Mouse (Mus musculus): Measurements from ENCODE around the gene Qtrt1. TPM values are rescaled to one million over a fixed set of nuclear protein-coding genes. Genes with fewer than 3 reads are reported as not detected.
A peak's percentile ranks its signal among the peaks of the same experiment; 100 is the strongest.

Gene Qtrt1
- polyA plus RNA-seq, 1 experiment from 2014 or later: 60.2 TPM

DNA sequence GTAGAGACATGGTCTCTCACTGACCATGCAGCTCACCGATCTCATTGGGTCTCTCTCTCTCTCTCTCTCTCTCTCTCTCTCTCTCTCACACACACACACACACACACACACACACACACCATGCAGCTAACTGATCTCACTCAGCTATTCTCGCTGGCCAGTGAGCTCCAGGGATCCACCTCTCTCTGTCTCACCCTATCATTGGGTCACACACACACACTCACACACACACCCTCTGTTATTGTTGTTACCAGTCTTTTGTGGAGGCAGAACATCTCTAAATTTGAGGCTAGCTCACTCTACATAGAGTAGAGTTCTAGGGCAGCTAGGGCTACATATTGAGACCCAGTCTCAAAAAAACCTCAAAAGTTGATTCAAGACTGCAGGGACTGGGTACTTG is 14.9 kb downstream of the Qtrt1 start:
- Histone ChIP-seq H3K4me3 (ENCODE audit: low read depth, low read length) (peak overlapping the region; percentile 81), H3K9ac (ENCODE audit: low read depth, low read length) (peak overlapping the region; percentile 92), H3K4me2 (peak overlapping the region; percentile 96), H3K4me1 (replicated peaks; ENCODE audit: control insufficient read depth, insufficient read depth, low read length) (peaks cover 25% of the 10 kb centered on the region), H3K27me3 (replicated peaks; ENCODE audit: control insufficient read depth, insufficient read depth, low read length) (no peaks in the 10 kb centered on the region), H3K36me3 (ENCODE audit: control insufficient read depth, insufficient read depth, low read length) (peaks cover 10% of the 10 kb centered on the region; the same call in 1 of the 2 replicates), H3K9me3 (ENCODE audit: control insufficient read depth, low read length) (no peaks in the 10 kb centered on the region), H3K27ac (ENCODE audit: low read depth, low read length) (no peak overlapping the region)
- DNase-seq (ENCODE audit: low spot score) (no peak), ATAC-seq (replicated peaks; ENCODE audit: low FRiP score) (no peak)
- 38% methylated on average over 2 of the region's 2 CpGs for WGBS

DNA sequence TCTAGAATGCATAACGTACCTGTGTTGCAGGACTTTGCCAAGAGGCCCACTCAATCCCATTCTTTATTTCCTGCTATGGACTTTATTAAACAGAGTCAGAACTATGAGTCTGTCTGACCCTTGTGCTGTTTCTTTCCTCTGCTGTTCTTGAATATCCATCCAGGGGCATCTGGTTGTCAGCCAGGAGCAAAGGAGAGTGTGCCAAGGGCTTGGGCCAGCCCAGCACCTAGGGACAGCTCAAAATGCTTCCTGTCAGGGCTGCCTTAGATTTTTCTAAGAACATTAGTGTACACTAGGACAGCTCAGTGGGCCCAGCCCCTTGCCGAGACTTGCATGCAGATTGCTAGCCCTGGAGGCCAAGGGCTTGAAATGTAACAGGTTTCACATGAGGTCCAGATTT is 16.1 kb downstream of the Qtrt1 start:
- WGBS: 88% methylated on average over 2 of the region's 2 CpGs
- no peak overlapping the region for H3K9ac ChIP-seq (ENCODE audit: low read depth, low read length)
- peaks cover 25% of the 10 kb centered on the region for H3K4me1 ChIP-seq (replicated peaks; ENCODE audit: control insufficient read depth, insufficient read depth, low read length)
- no peak overlapping the region for H3K4me2 ChIP-seq
- no peaks in the 10 kb centered on the region for H3K9me3 ChIP-seq (ENCODE audit: control insufficient read depth, low read length)
- H3K27me3 ChIP-seq (replicated peaks; ENCODE audit: control insufficient read depth, insufficient read depth, low read length): no peaks in the 10 kb centered on the region
- H3K4me3 ChIP-seq (ENCODE audit: low read depth, low read length): no peak overlapping the region
- DNase-seq (ENCODE audit: low spot score) (no peak), ATAC-seq (replicated peaks; ENCODE audit: low FRiP score) (no peak)
- peaks cover under 1% of the 10 kb centered on the region; the same call in 1 of the 2 replicates for H3K36me3 ChIP-seq (ENCODE audit: control insufficient read depth, insufficient read depth, low read length)
- H3K27ac ChIP-seq (ENCODE audit: low read depth, low read length): no peak overlapping the region

DNA sequence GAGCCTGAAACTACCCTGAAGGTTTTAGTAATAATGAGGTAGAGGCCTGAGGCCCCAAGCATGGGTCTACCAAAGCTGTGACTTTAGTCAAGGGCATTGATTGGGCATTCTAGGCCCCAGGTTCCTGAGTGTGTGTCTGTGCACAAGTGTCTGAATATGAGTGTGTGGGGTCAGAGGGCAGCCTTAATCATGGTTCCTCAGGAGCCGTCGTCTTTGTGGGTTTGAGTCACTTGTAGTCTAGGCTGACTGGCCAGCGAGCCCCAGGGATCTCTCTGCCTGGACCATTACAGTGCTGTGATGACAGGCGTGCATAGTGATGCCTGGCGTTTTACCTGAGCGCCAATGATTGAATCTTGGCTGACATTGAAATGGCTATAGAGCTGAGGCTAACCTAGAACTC is 16.5 kb downstream of the Qtrt1 start:
- no peak overlapping the region for H3K4me3 ChIP-seq (ENCODE audit: low read depth, low read length)
- H3K27ac ChIP-seq (ENCODE audit: low read depth, low read length): no peak overlapping the region
- H3K27me3 ChIP-seq (replicated peaks; ENCODE audit: control insufficient read depth, insufficient read depth, low read length): no peaks in the 10 kb centered on the region
- H3K9ac ChIP-seq (ENCODE audit: low read depth, low read length): no peak overlapping the region; the same call in 1 of the 2 replicates
- H3K4me1 ChIP-seq (replicated peaks; ENCODE audit: control insufficient read depth, insufficient read depth, low read length): peaks cover 25% of the 10 kb centered on the region
- no peaks in the 10 kb centered on the region for H3K36me3 ChIP-seq (ENCODE audit: control insufficient read depth, insufficient read depth, low read length)
- ATAC-seq (replicated peaks; ENCODE audit: low FRiP score) (no peak), DNase-seq (ENCODE audit: low spot score) (no peak)
- H3K9me3 ChIP-seq (ENCODE audit: control insufficient read depth, low read length): no peaks in the 10 kb centered on the region
- 88% methylated on average over 6 of the region's 6 CpGs for WGBS
- H3K4me2 ChIP-seq: no peak overlapping the region

DNA sequence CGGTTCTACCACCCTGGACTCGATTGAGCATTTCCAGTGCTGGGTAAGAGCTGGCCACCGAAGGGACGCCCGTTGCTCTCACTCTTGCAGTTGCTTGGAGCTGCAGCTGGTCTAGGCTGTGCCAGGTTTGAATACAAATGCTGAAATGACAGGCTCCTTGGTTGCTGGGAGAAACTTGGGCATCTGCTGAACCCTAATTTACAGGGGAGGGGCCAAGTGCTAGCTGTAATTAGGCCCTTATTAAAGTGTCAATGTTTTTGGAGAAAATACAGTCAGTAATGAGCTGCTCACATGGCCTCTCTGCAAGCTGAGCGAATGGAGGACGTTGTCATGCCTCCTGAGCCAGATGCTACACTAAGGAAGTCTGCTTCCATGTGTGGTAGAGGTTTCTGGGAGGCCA is 19.1 kb downstream of the Qtrt1 start:
- no peak overlapping the region for H3K9ac ChIP-seq (ENCODE audit: low read depth, low read length)
- H3K9me3 ChIP-seq (ENCODE audit: control insufficient read depth, low read length): no peaks in the 10 kb centered on the region
- WGBS: 80% methylated on average over 7 of the region's 7 CpGs
- no peaks in the 10 kb centered on the region for H3K27me3 ChIP-seq (replicated peaks; ENCODE audit: control insufficient read depth, insufficient read depth, low read length)
- H3K27ac ChIP-seq (ENCODE audit: low read depth, low read length): no peak overlapping the region
- DNase-seq (ENCODE audit: low spot score) (no peak), ATAC-seq (replicated peaks; ENCODE audit: low FRiP score) (no peak)
- no peaks in the 10 kb centered on the region for H3K36me3 ChIP-seq (ENCODE audit: control insufficient read depth, insufficient read depth, low read length)
- no peak overlapping the region for H3K4me3 ChIP-seq (ENCODE audit: low read depth, low read length)
- H3K4me2 ChIP-seq: no peak overlapping the region
- peaks cover 27% of the 10 kb centered on the region for H3K4me1 ChIP-seq (replicated peaks; ENCODE audit: control insufficient read depth, insufficient read depth, low read length)

DNA sequence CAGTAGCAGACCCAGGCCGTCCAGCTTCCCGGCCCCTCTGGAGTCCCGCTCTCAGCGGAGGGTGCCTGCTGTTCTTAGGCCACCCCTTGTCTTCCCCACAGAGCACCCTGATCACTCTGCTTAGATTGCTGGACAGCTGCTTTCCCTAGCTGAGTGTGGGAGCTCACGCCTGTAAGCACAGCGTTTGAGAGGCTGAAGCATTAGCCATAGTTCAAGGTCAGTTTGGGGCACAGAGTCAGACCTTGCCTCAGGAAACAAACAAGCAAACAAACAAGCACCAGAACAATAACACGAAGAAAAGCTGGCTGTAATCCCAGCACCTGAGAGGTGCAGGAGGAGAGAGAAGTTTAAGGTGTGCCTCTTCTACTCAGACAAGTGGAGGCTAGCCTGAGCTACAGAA is 20.4 kb downstream of the Qtrt1 start:
- H3K27ac ChIP-seq (ENCODE audit: low read depth, low read length): no peak overlapping the region
- H3K27me3 ChIP-seq (replicated peaks; ENCODE audit: control insufficient read depth, insufficient read depth, low read length): no peaks in the 10 kb centered on the region
- ATAC-seq (replicated peaks; ENCODE audit: low FRiP score) (no peak), DNase-seq (ENCODE audit: low spot score) (no peak)
- 88% methylated on average over 7 of the region's 7 CpGs for WGBS
- no peaks in the 10 kb centered on the region for H3K9me3 ChIP-seq (ENCODE audit: control insufficient read depth, low read length)
- H3K9ac ChIP-seq (ENCODE audit: low read depth, low read length): no peak overlapping the region
- no peaks in the 10 kb centered on the region for H3K36me3 ChIP-seq (ENCODE audit: control insufficient read depth, insufficient read depth, low read length)
- peaks cover 29% of the 10 kb centered on the region for H3K4me1 ChIP-seq (replicated peaks; ENCODE audit: control insufficient read depth, insufficient read depth, low read length)
- no peak overlapping the region for H3K4me2 ChIP-seq
- H3K4me3 ChIP-seq (ENCODE audit: low read depth, low read length): no peak overlapping the region

DNA sequence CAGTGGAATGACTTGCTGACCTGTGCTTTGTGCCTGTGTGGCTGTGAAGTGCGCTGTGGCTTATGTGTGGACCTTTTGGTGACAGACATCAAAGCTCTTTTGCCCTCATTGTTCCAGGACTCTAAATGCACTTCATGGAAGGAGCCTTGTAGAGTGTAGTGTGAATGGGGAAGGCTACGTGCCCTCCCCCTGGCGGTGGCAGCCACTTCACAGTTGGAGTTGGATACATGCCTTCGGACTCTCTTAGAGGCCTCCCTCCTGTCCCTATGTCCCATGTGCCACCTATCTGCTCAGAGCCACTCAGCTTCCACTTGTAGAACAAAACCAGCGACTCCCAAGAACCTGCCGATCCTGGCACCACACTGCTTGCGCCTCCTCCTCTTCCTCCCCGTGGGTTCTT is 22.1 kb downstream of the Qtrt1 start:
- Histone ChIP-seq H3K4me1 (replicated peaks; ENCODE audit: control insufficient read depth, insufficient read depth, low read length) (peaks cover 39% of the 10 kb centered on the region), H3K27me3 (replicated peaks; ENCODE audit: control insufficient read depth, insufficient read depth, low read length) (no peaks in the 10 kb centered on the region), H3K9me3 (ENCODE audit: control insufficient read depth, low read length) (no peaks in the 10 kb centered on the region), H3K9ac (ENCODE audit: low read depth, low read length) (no peak overlapping the region), H3K4me3 (ENCODE audit: low read depth, low read length) (no peak overlapping the region), H3K36me3 (ENCODE audit: control insufficient read depth, insufficient read depth, low read length) (no peaks in the 10 kb centered on the region), H3K4me2 (no peak overlapping the region), H3K27ac (ENCODE audit: low read depth, low read length) (no peak overlapping the region)
- WGBS: 94% methylated on average over 8 of the region's 8 CpGs
- DNase-seq (ENCODE audit: low spot score) (no peak), ATAC-seq (replicated peaks; ENCODE audit: low FRiP score) (no peak)

DNA sequence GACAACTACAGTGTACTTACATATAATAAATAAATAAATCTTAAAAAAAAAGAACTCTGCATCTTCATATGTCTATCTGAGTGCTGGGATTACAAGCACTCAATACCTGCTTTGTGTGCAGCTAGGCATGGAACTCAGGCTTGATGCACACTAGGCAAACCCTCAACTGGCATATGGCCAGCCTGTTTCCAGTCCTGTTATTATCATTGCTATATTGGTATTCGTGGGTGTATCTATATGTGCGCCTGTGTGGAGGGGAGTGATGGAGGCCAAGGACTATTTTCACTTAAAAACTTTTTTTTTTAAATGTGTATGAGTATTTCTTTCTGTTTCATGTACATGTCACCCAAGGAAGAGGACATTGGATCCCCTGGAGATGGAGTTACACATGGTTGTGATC is 22.8 kb downstream of the Qtrt1 start:
- Histone ChIP-seq H3K36me3 (ENCODE audit: control insufficient read depth, insufficient read depth, low read length) (no peaks in the 10 kb centered on the region), H3K27ac (ENCODE audit: low read depth, low read length) (no peak overlapping the region), H3K4me2 (no peak overlapping the region), H3K27me3 (replicated peaks; ENCODE audit: control insufficient read depth, insufficient read depth, low read length) (no peaks in the 10 kb centered on the region), H3K4me3 (ENCODE audit: low read depth, low read length) (no peak overlapping the region), H3K9me3 (ENCODE audit: control insufficient read depth, low read length) (no peaks in the 10 kb centered on the region), H3K9ac (ENCODE audit: low read depth, low read length) (no peak overlapping the region), H3K4me1 (replicated peaks; ENCODE audit: control insufficient read depth, insufficient read depth, low read length) (peaks cover 39% of the 10 kb centered on the region)
- ATAC-seq (replicated peaks; ENCODE audit: low FRiP score): no peak
- no peak for DNase-seq (ENCODE audit: low spot score)
- 86% methylated on average over 2 of the region's 2 CpGs for WGBS

DNA sequence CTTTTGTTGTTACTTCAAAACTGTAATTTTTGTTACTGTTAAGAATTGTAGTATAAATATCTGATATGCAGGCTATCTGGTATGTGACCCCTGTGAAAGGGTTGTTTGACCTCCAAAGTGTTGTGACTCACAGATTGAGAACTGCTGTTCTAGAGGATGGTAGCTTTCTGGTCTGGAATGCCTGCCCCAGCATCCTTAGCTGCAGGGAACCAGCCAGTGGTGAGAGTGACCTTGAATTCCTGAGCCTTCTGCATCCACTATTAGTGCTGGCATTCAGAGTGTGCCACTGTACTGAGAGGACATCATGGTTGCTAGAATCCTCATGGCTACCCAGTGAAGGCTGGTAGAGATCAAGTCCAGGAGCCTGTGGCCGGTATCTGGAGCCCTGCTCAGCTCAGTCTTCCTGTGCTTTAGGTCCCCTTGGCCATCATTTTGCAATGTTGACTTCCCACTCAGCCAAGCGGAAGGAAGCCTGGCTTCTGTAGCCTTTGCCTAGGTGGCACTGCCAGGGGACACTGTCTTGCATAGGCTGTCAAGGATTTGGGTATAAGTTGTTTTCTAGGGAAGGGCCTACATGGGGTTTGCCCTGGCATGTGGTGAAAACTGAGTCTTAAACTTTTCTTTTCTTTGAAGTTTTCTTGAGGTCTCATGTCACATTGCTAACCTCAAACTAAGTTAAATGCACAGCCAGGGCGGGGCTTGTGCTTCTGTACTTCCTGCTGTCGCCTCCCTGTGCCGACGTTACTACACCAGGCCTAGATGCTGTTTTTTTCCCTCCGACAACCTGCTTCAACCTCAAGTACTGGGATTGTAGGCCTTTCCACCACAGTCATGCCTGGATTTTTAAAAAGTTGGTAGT is 24.4 kb downstream of the Qtrt1 start:
- Histone ChIP-seq H3K9me3 (ENCODE audit: control insufficient read depth, low read length) (no peaks in the 10 kb centered on the region), H3K36me3 (ENCODE audit: control insufficient read depth, insufficient read depth, low read length) (no peaks in the 10 kb centered on the region), H3K27ac (ENCODE audit: low read depth, low read length) (no peak overlapping the region), H3K27me3 (replicated peaks; ENCODE audit: control insufficient read depth, insufficient read depth, low read length) (no peaks in the 10 kb centered on the region), H3K4me2 (peak overlapping the region; percentile 16; the same call in 1 of the 2 replicates), H3K9ac (ENCODE audit: low read depth, low read length) (no peak overlapping the region), H3K4me3 (ENCODE audit: low read depth, low read length) (no peak overlapping the region), H3K4me1 (replicated peaks; ENCODE audit: control insufficient read depth, insufficient read depth, low read length) (peaks cover 39% of the 10 kb centered on the region)
- DNase-seq (ENCODE audit: low spot score): no peak
- 60% methylated on average over 7 of the region's 7 CpGs for WGBS
- ATAC-seq (replicated peaks; ENCODE audit: low FRiP score): no peak

DNA sequence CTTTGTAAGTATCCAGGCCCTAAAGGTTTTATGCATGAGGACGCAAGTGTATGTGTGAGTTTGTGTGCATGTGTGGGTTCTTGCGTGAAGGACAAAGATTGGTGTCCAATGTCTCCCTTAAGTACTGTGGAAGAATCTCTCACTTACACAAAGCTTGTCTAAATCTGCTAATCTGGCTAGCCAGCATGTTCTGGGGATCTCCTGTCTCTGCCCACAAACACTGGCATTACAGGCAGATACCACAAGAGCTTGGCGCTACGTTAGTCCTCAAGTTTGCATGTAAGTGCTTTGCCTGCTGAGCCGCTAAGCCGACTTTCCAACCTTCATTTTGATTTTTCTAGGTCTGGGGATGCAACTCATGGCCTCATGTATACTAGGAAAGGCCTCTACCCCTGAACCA is 25.9 kb downstream of the Qtrt1 start:
- Histone ChIP-seq H3K4me3 (ENCODE audit: low read depth, low read length) (no peak overlapping the region), H3K36me3 (ENCODE audit: control insufficient read depth, insufficient read depth, low read length) (no peaks in the 10 kb centered on the region), H3K4me2 (no peak overlapping the region), H3K27me3 (replicated peaks; ENCODE audit: control insufficient read depth, insufficient read depth, low read length) (no peaks in the 10 kb centered on the region), H3K9ac (ENCODE audit: low read depth, low read length) (no peak overlapping the region), H3K9me3 (ENCODE audit: control insufficient read depth, low read length) (no peaks in the 10 kb centered on the region), H3K4me1 (replicated peaks; ENCODE audit: control insufficient read depth, insufficient read depth, low read length) (peaks cover 34% of the 10 kb centered on the region), H3K27ac (ENCODE audit: low read depth, low read length) (no peak overlapping the region)
- 88% methylated on average over 6 of the region's 6 CpGs for WGBS
- DNase-seq (ENCODE audit: low spot score) (no peak), ATAC-seq (replicated peaks; ENCODE audit: low FRiP score) (no peak)

Data from liver, embryonic 11.5 days (tissue).